Mouse (Mus musculus) liver, adult 2 months (tissue): ENCODE measurements around the gene Cd28. TPM values are rescaled to one million over a fixed set of nuclear protein-coding genes. Genes with fewer than 3 reads are reported as not detected.

Experiments used
- DNase-seq: peaks from one replicate; pipeline ENCODE4 v3.0.0-alpha.2; 2011; ENCODE audit warnings: low read depth, low spot score; ENCODE audit errors: extremely low read depth
- H3K27ac ChIP-seq: fragments of 200-500 bp; replicated peaks from 2 replicates; pipeline ENCODE4 v1.5.1; 2012; ENCODE audit warnings: low read depth, mild to moderate bottlenecking, control low read depth, inconsistent platforms, low read length; ENCODE audit not compliant: insufficient read depth
- H3K27me3 ChIP-seq: fragments of 200-500 bp; 2 replicates; pipeline ENCODE4 v1.6.1; 2012; ENCODE audit warnings: mild to moderate bottlenecking, moderate library complexity, low read length, inconsistent platforms; ENCODE audit not compliant: control insufficient read depth, insufficient read depth
- H3K36me3 ChIP-seq: fragments of 200-500 bp; 2 replicates; pipeline ENCODE4 v1.6.1; 2012; ENCODE audit warnings: low read length, inconsistent platforms; ENCODE audit not compliant: control insufficient read depth, insufficient read depth
- H3K4me1 ChIP-seq: fragments of 200-500 bp; 2 replicates; pipeline ENCODE4 v1.6.1; 2011; ENCODE audit warnings: low read length; ENCODE audit not compliant: control insufficient read depth, insufficient read depth
- H3K4me3 ChIP-seq: fragments of 200-500 bp; 2 replicates; pipeline ENCODE4 v1.5.1; 2011; ENCODE audit warnings: low read depth, mild to moderate bottlenecking, control low read depth, low read length, moderate library complexity; ENCODE audit not compliant: insufficient read depth
- H3K79me2 ChIP-seq: fragments of 200-500 bp; 2 replicates; pipeline ENCODE4 v1.6.1; 2012; ENCODE audit warnings: inconsistent platforms, mild to moderate bottlenecking, low read length, moderate library complexity; ENCODE audit not compliant: control insufficient read depth, insufficient read depth
- H3K9ac ChIP-seq: fragments of 200-500 bp; 2 replicates; pipeline ENCODE4 v1.6.1; 2012; ENCODE audit warnings: low read depth, mild to moderate bottlenecking, control low read depth, inconsistent platforms, low read length
- CTCF ChIP-seq: fragments of 200-500 bp; IDR thresholded peaks from 2 replicates; pipeline ENCODE4 v1.5.1; 2011; ENCODE audit warnings: low read depth, low read length, control low read depth
- POLR2A ChIP-seq: fragments of 200-500 bp; IDR thresholded peaks from 2 replicates; pipeline ENCODE4 v1.6.1; 2011; ENCODE audit warnings: low read length, control low read depth; ENCODE audit not compliant: insufficient read depth; ENCODE audit errors: extremely low read depth
- WGBS: fragments of 180-500 bp; shearing (Covaris S2); methylation state at CpG from one replicate; pipeline ENCODE4 v1.1.7; 2018; 5-methylcytosine and 5-hydroxymethylcytosine counted together
- polyA plus RNA-seq: library from polyadenylated mRNA; depleted of rRNA; stranded (reverse); fragments of >200 nt; gene quantifications from 2 replicates; pipeline ENCODE4 v1.2.3, GENCODE M21; 2012
- total RNA-seq: library from RNA; depleted of rRNA; stranded (reverse); fragments of >200 nt; gene quantifications from 2 replicates; pipeline ENCODE4 v1.2.3, GENCODE M21; 2014

Cd28 gene
- total and polyA plus RNA-seq, 2 experiments: 0.06 to 0.28 TPM

DNA sequence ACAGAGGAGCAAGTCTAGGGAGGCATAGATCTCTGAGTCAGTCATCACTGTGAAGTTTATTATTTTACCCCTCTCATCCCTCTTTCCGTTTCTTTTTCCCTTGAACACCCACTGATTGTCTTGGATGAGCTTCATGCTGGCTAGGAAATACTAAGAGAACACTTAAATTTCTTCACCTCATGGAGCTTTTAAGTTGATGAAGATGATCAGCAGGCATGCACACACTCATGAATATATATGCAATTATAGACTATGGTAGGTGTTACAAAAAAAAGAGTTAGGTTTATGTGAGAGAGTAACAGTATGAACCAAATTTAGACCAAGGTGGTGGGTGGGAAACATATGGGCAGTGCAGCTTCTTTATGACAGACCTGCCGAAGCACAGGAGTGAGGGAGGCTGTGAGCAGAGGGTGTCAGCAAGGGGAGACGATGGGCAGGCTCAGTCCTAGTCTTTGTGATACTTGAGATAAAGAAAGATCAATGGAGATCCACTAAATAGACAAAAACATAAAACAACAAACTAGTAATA, 79.1 kb downstream of the Cd28 start:
- no peak overlapping the region for H3K27ac ChIP-seq
- H3K4me1 ChIP-seq: no peaks in the 10 kb centered on the region
- no peak overlapping the region for H3K4me3 ChIP-seq
- H3K27me3 ChIP-seq: no peaks in the 10 kb centered on the region
- TF ChIP-seq POLR2A (no peak), CTCF (no peak)
- no peak for DNase-seq
- no peak overlapping the region for H3K9ac ChIP-seq
- WGBS: 91% methylated on average over 3 of the region's 3 CpGs
- H3K79me2 ChIP-seq: no peaks in the 10 kb centered on the region
- H3K36me3 ChIP-seq: no peaks in the 10 kb centered on the region

DNA sequence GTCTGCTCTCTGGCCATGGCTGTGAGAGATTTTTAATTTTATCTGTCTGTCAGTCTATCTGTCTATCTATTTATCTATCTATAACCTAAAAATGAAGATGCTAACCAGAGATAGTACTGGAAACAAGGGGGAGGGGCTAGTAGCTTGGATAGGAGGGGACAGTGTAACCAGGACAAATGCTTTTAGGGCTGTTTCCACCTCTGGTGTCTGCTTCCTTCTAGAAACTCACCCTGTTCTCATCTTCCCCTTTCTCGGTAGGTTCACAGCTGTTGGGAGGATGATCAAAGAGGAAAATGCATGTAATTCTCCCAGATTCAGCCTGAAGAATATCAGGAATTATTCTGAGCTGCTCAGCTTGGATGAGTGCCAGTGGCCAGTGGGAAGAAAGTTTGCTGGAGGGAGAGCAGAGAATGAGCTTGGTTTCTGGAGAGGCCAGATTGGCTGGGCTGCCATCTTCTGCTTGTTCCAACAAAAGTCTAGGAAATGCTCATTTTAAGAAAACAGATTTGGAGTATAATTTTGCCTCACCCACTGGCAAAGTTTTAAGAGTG, 83.3 kb downstream of the Cd28 start:
- no peaks in the 10 kb centered on the region for H3K36me3 ChIP-seq
- no peaks in the 10 kb centered on the region for H3K79me2 ChIP-seq
- H3K9ac ChIP-seq: no peak overlapping the region
- H3K27ac ChIP-seq: no peak overlapping the region
- no peak overlapping the region for H3K4me3 ChIP-seq
- no peaks in the 10 kb centered on the region for H3K27me3 ChIP-seq
- DNase-seq: no peak
- TF ChIP-seq POLR2A: no peak
- TF ChIP-seq CTCF: no peak
- 85% methylated on average over 1 of the region's 1 CpGs for WGBS
- H3K4me1 ChIP-seq: no peaks in the 10 kb centered on the region; the same call in 1 of the 2 replicates

DNA sequence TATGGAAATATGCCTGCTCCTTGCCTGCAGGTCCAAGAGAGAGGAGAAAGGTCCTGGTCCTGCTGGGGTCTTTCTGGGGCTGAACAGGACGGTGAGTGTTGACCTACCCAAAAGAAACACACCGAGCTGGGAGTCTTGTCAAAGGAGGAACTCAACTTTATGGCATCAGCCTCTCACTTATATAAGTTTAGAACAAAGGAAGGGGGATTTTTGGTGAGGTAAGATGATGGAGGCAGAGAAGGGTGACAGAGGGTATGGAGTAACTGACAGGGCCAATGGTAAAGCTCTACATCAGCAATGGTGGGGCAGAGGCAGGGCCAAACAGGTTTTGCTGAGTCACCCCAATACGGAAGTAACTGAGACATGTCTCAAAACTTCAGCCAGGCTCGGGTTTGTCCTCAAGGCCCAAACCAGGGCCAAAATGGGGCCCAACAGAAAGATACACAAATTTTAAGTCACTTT, 84.6 kb downstream of the Cd28 start:
- Histone ChIP-seq H3K9ac (no peak overlapping the region), H3K27ac (no peak overlapping the region), H3K27me3 (no peaks in the 10 kb centered on the region), H3K4me3 (no peak overlapping the region), H3K4me1 (no peaks in the 10 kb centered on the region; the same call in 1 of the 2 replicates), H3K79me2 (no peaks in the 10 kb centered on the region), H3K36me3 (no peaks in the 10 kb centered on the region)
- TF ChIP-seq CTCF (no peak), POLR2A (no peak)
- 97% methylated on average over 4 of the region's 4 CpGs for WGBS
- DNase-seq: no peak

DNA sequence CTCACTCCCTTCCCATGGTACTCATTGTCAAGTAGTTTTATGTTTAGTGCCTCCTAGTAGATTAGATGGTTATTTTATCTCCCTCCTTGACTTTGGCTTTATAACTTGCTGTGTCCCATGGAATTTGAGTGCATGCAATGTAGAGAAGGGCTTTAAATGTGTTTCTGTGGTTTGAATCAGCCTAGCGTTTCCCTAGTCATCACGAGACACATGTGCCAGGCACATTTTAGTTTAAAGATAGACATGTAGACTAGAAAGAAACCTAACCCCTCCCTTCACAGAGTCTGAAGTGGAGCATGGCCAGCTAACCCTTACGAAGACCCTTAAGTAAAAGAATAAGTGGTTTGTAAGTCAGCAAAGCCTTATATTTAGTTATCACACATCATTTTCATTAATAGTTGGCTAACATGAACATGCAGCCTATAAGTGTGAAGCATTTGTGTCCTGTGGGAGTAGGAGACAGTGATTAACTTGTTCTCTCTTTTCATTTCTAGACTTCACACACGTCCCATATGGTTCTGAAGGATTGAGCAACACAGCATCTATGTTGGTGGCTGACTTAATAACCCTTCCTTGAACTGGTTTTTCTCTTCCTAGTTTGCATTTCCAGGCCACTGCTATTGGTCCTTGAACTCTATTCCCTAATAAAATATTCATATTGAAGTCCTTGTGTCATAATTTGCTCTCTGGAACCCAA, 86.7 kb downstream of the Cd28 start:
- Histone ChIP-seq H3K4me1 (no peaks in the 10 kb centered on the region; the same call in 1 of the 2 replicates), H3K79me2 (no peaks in the 10 kb centered on the region), H3K36me3 (no peaks in the 10 kb centered on the region), H3K4me3 (no peak overlapping the region), H3K9ac (no peak overlapping the region), H3K27ac (no peak overlapping the region), H3K27me3 (no peaks in the 10 kb centered on the region)
- 93% methylated on average over 4 of the region's 4 CpGs for WGBS
- no peak for DNase-seq
- TF ChIP-seq POLR2A (no peak), CTCF (no peak)

DNA sequence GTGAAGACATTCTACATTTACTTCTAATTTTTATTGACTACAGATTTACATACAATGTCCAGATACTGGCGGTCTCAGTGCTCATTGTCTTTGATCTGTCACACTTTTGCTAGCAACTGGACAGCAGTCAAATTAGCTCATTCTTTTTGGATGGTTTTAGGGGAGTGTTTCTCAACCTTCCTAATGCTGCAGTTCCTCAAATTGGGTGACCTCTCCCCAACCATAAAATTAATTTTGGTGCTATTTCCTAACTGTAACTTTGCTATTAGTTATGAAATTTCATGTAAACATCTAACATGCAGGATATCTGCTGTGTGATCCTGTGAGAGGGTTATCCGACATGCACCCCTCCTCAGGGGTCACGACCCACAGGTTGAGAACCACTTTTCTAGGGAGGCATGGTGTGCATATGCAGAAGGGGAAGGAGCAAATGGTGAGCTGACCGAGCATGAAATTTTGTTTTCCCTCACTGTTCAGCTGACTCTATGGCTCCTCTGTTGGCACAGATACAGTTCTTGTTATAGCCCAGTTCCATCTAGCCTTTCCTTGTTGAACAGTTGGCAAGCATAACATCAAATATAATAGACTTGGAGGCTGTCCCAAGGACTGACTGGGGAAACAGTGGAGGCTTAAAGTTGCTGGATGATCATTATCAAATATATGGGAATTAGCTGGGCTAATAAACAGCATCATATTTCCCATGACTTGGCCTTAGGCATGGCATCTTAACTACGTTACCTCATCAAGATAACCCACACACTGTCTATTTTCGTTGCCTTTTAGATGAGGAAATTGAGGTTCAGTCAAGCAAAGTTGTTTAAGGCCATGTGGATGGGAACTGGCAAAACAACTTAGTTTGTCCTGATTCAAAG, 87.5 kb downstream of the Cd28 start:
- no peaks in the 10 kb centered on the region for H3K27me3 ChIP-seq
- DNase-seq: no peak
- H3K9ac ChIP-seq: no peak overlapping the region
- 89% methylated on average over 6 of the region's 6 CpGs for WGBS
- H3K79me2 ChIP-seq: no peaks in the 10 kb centered on the region
- no peak overlapping the region for H3K4me3 ChIP-seq
- no peaks in the 10 kb centered on the region for H3K36me3 ChIP-seq
- no peaks in the 10 kb centered on the region; the same call in 1 of the 2 replicates for H3K4me1 ChIP-seq
- TF ChIP-seq CTCF: no peak
- no peak for TF ChIP-seq POLR2A
- no peak overlapping the region for H3K27ac ChIP-seq
